Mouse (Mus musculus): ENCODE data around the gene Gm10750. TPM values are rescaled to one million over a fixed set of nuclear protein-coding genes. Genes with fewer than 3 reads are reported as not detected.
"Not testable (repeated sequence)": the region's sequence is repeated elsewhere in the genome, so short reads cannot be mapped to it uniquely, and the experiment has no call there.

Gene Gm10750
- not detected in 2 replicates for polyA plus RNA-seq (2014; fragmentation: Nextera tagmentation; extraction: Ambion mirVana)

DNA sequence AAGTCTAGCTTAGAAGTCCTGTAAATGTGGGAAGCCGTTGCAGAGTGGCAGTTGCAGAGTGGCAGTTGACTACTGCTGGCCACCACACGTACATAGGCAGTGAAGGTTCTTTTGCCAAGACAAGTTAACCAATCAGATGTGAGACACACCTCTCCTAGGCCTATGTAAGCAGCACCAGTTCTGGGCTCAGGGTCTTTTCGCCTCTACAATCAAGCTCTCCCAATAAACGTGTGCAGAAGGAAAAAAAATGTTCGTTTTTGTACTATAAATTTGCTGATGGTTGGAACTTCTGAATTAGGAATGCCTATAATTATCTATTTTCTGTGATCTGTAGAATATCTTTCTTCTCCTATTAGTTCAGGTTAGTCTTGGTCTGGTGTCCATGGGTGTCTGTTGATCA, at the start of gene Gm10750:
Gm10750 (minus strand) TSS at position 101 of the 400 bp plus-strand sequence.
- not testable (repeated sequence) for H3K27me3 ChIP-seq (ENCODE audit: insufficient read depth, low read length); H3K9me3 ChIP-seq (ENCODE audit: low read depth, low read length); H3K27ac ChIP-seq (ENCODE audit: low read depth); H3K36me3 ChIP-seq (ENCODE audit: insufficient read depth); H3K4me2 ChIP-seq; DNase-seq; H3K4me1 ChIP-seq (ENCODE audit: insufficient read depth); H3K4me3 ChIP-seq (ENCODE audit: low read depth, low read length); H3K9ac ChIP-seq; ATAC-seq (ENCODE audit: insufficient read depth)
- 67% methylated on average over 5 of the region's 5 CpGs for whole genome bisulfite sequencing

- no peaks in the 10 kb centered on the region for H3K9me3 ChIP-seq (ENCODE audit: low read depth, low read length)
- ATAC-seq (ENCODE audit: insufficient read depth) (no peak), DNase-seq (no peak)
- no peaks in the 10 kb centered on the region for H3K36me3 ChIP-seq (ENCODE audit: insufficient read depth)
- no peak for TF ChIP-seq CTCF (IDR thresholded peaks at IDR 0.05; ENCODE audit: low read depth)
- H3K4me3 ChIP-seq (ENCODE audit: low read depth, low read length), result no peak overlapping the region
- H3K4me2 ChIP-seq, result no peak overlapping the region
- no peaks in the 10 kb centered on the region for H3K27me3 ChIP-seq (ENCODE audit: insufficient read depth, low read length)
- no peak overlapping the region for H3K9ac ChIP-seq
- H3K27ac ChIP-seq (ENCODE audit: low read depth), result no peak overlapping the region
- no peaks in the 10 kb centered on the region for H3K4me1 ChIP-seq (ENCODE audit: insufficient read depth)
- 76% methylated on average over 2 of the region's 2 CpGs for WGBS
Measured at GRCm38 (mm10) chr2:149004826-149005225, 12.2 kb downstream of the Gm10750 start.

DNA sequence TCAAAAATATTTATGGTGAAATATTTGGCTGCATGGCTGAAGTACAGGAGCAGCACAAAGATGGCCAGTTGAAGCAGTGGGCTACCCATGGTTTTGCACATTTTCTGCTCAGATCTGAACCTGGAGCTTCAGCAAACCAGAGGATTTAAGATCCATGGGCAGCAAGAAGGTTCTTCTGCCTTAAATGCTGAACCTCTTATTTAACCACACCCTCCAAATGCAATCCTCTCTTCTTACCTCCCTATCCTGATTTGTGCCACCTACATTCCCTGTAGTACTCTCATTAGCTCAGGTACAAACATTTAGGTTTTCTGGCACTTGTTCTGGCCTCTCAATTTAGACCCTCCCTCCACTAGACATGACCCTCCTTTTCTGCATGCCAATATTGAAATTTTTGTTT, 13.9 kb downstream of the Gm10750 start, which contains the start of gene Gm1330:
Gm1330 (minus strand) TSS at position 101 of the 400 bp plus-strand sequence.
- H3K9ac ChIP-seq, result no peak within 1 kb of the TSS
- no peak within 1 kb of the TSS for H3K4me2 ChIP-seq
- H3K9me3 ChIP-seq (ENCODE audit: low read depth, low read length), result no peaks in the 10 kb centered on the region
- H3K36me3 ChIP-seq (ENCODE audit: insufficient read depth), result no peaks in the 10 kb centered on the region
- no peak within 1 kb of the TSS for H3K27ac ChIP-seq (ENCODE audit: low read depth)
- DNase-seq (no peak), ATAC-seq (ENCODE audit: insufficient read depth) (no peak)
- TF ChIP-seq CTCF (IDR thresholded peaks at IDR 0.05; ENCODE audit: low read depth), result no peak
- H3K4me1 ChIP-seq (ENCODE audit: insufficient read depth), result no peaks in the 10 kb centered on the region
- H3K27me3 ChIP-seq (ENCODE audit: insufficient read depth, low read length), result no peaks in the 10 kb centered on the region
- H3K4me3 ChIP-seq (ENCODE audit: low read depth, low read length), result no peak within 1 kb of the TSS

- Histone ChIP-seq H3K27ac (ENCODE audit: low read depth) (no peak overlapping the region), H3K4me2 (no peak overlapping the region), H3K9me3 (ENCODE audit: low read depth, low read length) (no peaks in the 10 kb centered on the region), H3K36me3 (ENCODE audit: insufficient read depth) (no peaks in the 10 kb centered on the region), H3K27me3 (ENCODE audit: insufficient read depth, low read length) (no peaks in the 10 kb centered on the region), H3K4me3 (ENCODE audit: low read depth, low read length) (no peak overlapping the region), H3K4me1 (ENCODE audit: insufficient read depth) (no peaks in the 10 kb centered on the region), H3K9ac (no peak overlapping the region)
- DNase-seq, result no peak
- no peak for TF ChIP-seq CTCF (IDR thresholded peaks at IDR 0.05; ENCODE audit: low read depth)
- WGBS, result 87% methylated on average over 2 of the region's 2 CpGs
- no peak for ATAC-seq (ENCODE audit: insufficient read depth)
Measured at GRCm38 (mm10) chr2:148995133-148995532, 21.9 kb downstream of the Gm10750 start.

Other genes starting within 250 kb of the Gm10750 start
- gene Cst11, start 245.7 kb downstream of the Gm10750 start, polyA plus RNA-seq (2014; fragmentation: Nextera tagmentation; extraction: Ambion mirVana), result not detected in 2 replicates
- gene 8030411F24Rik, start 235.2 kb downstream of the Gm10750 start, polyA plus RNA-seq (2014; fragmentation: Nextera tagmentation; extraction: Ambion mirVana), result not detected in 2 replicates
- not detected in 2 replicates for gene Cst12, start 227.9 kb downstream of the Gm10750 start, polyA plus RNA-seq (2014; fragmentation: Nextera tagmentation; extraction: Ambion mirVana)
- not detected in 2 replicates for gene Cst8, start 218.5 kb downstream of the Gm10750 start, polyA plus RNA-seq (2014; fragmentation: Nextera tagmentation; extraction: Ambion mirVana)
- gene Cst13, start 197.2 kb downstream of the Gm10750 start, polyA plus RNA-seq (2014; fragmentation: Nextera tagmentation; extraction: Ambion mirVana), result not detected in 2 replicates
- 0.49 TPM in 1 of 2 replicates, not detected in the other for gene Cst9, start 182.1 kb downstream of the Gm10750 start, polyA plus RNA-seq (2014; fragmentation: Nextera tagmentation; extraction: Ambion mirVana)
- not detected in 2 replicates for gene 9230104L09Rik, start 152.2 kb downstream of the Gm10750 start, polyA plus RNA-seq (2014; fragmentation: Nextera tagmentation; extraction: Ambion mirVana)
- gene Cst3, start 141.5 kb downstream of the Gm10750 start, polyA plus RNA-seq (2014; fragmentation: Nextera tagmentation; extraction: Ambion mirVana), result 481 and 484 TPM in 2 replicates
- gene Gm1330, start 14.0 kb downstream of the Gm10750 start, polyA plus RNA-seq (2014; fragmentation: Nextera tagmentation; extraction: Ambion mirVana), result not detected in 2 replicates

Measured in lung, embryonic 14.5 days (tissue).